Mouse (Mus musculus): ENCODE results near the gene Dolpp1. TPM values are rescaled to one million over a fixed set of nuclear protein-coding genes. Genes with fewer than 3 reads are reported as not detected.

Gene Dolpp1
- polyA plus RNA-seq, 1 experiment from 2014 or later: 29.8 TPM

DNA sequence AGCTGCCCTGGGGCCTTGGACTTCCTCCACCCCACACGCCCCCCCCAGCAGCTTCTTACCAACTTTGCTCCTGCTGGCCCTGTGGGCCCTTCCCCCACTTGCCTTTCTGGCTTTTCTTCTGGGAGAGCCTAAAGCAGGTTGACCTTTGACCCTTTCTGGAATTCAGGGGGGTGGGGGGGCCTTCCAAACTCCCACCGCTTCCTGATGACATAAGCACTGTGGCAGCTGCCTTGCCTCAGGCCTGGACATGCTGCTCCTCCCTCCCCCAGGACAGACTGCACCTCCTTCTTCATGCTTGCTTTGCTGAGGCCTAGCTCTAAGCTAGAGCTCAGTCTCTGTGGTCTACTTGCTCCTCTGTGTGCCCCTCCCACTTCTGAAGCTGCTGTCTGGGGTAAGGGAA, 53.3 kb downstream of the Dolpp1 start:
- peak overlapping the region; percentile 84 for H3K27ac ChIP-seq (replicated peaks)
- H3K4me1 ChIP-seq (replicated peaks; ENCODE audit: control insufficient read depth, insufficient read depth): peaks cover 27% of the 10 kb centered on the region
- peaks cover 14% of the 10 kb centered on the region for H3K36me3 ChIP-seq (ENCODE audit: control insufficient read depth, insufficient read depth, low read length)
- DNase-seq (ENCODE audit: low spot score): peak; percentile 41
- peak overlapping the region; percentile 59 for H3K9ac ChIP-seq (ENCODE audit: low read length)
- no peak for TF ChIP-seq CTCF (IDR thresholded peaks at IDR 0.05; ENCODE audit: low read depth)
- no peak overlapping the region for H3K4me3 ChIP-seq (ENCODE audit: low read depth, low read length)
- H3K9me3 ChIP-seq (ENCODE audit: control insufficient read depth, low read length): no peaks in the 10 kb centered on the region
- WGBS: 36% methylated on average over 2 of the region's 2 CpGs
- ATAC-seq (ENCODE audit: low FRiP score, low TSS enrichment): peak; percentile 57
- no peaks in the 10 kb centered on the region for H3K27me3 ChIP-seq (ENCODE audit: control insufficient read depth, insufficient read depth, low read length)
- no peak overlapping the region for H3K4me2 ChIP-seq (replicated peaks; ENCODE audit: low read depth)

DNA sequence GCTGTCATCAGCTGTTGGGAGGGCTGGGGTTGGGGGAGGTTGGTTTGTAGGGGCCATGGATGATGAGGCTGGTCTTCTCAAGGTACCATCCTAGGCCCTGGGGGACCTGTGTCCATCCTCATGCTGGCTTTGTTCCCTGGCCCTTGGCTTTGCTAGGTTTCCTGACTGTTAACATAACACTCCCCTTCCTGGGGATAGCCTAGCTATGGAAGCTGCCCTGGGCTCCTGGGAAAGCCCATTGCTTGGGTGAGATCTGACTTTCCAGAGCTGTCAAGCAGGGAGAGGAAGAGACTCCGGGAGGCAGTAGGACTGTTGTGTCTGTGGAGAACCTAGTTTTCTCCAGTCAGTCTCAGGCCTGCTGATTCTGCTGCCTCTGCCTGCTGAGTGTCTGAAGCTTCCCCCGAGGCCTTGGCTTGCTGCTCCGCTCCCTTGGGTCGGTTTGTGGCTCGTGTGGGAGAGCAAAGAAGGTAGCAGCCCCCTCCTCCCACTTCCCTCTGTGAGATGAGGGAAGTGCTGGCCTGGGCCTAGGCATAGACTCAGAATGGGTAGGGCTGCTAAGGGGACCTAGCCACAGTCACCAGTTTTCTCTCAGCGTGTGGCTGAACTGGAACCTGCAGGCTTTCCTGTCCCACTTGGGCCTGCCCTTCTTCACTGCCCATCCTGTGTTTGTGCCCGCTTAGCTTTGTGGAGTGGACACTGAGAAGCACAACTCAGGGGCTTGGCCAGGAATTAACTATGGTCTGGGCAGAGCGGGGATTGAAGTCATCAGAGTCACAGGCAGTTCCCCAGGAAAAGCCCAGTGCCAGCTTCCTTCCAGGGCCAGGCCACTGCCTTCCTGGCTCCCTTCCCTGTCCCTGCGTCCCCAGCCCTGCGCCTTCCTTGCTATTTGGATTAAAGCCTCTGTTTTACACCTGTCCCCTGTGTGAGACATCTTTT, 55.1 kb downstream of the Dolpp1 start:
- peak overlapping the region; percentile 30; the same call in 1 of the 2 replicates for H3K27ac ChIP-seq (replicated peaks)
- peaks cover 22% of the 10 kb centered on the region for H3K4me1 ChIP-seq (replicated peaks; ENCODE audit: control insufficient read depth, insufficient read depth)
- H3K4me3 ChIP-seq (ENCODE audit: low read depth, low read length): no peak overlapping the region
- H3K27me3 ChIP-seq (ENCODE audit: control insufficient read depth, insufficient read depth, low read length): no peaks in the 10 kb centered on the region
- peaks cover 14% of the 10 kb centered on the region for H3K36me3 ChIP-seq (ENCODE audit: control insufficient read depth, insufficient read depth, low read length)
- DNase-seq (ENCODE audit: low spot score) (no peak), ATAC-seq (ENCODE audit: low FRiP score, low TSS enrichment) (no peak)
- H3K9ac ChIP-seq (ENCODE audit: low read length): peak overlapping the region; percentile 18; the same call in 1 of the 2 replicates
- 84% methylated on average over 10 of the region's 10 CpGs for WGBS
- no peak overlapping the region for H3K4me2 ChIP-seq (replicated peaks; ENCODE audit: low read depth)
- TF ChIP-seq EP300 (optimal IDR thresholded peaks at IDR 0.05) (no peak), CTCF (IDR thresholded peaks at IDR 0.05; ENCODE audit: low read depth) (no peak)
- no peaks in the 10 kb centered on the region for H3K9me3 ChIP-seq (ENCODE audit: control insufficient read depth, low read length)

DNA sequence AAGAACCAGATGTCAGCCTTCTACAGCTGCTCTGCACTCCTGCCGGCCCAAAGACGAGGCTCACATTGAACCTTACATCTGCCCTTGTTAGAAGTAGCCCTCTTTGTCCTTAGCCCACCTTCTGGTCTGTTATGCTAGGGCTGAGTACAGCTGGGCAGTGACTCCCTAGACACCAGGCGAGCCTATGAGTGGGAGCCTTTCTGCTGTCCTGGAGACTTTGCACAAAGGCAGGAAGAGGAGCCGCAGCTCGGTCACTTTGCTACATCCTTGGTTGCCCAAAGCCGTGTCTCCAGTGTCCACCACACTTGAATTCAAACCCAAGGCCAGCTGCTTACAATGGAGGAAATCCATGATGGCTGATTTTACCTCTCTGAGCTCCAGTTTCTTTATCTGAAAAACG, 56.3 kb downstream of the Dolpp1 start:
- Histone ChIP-seq H3K4me2 (replicated peaks; ENCODE audit: low read depth) (no peak overlapping the region), H3K36me3 (ENCODE audit: control insufficient read depth, insufficient read depth, low read length) (peaks cover 12% of the 10 kb centered on the region), H3K4me3 (ENCODE audit: low read depth, low read length) (no peak overlapping the region), H3K9ac (ENCODE audit: low read length) (no peak overlapping the region), H3K9me3 (ENCODE audit: control insufficient read depth, low read length) (no peaks in the 10 kb centered on the region), H3K27me3 (ENCODE audit: control insufficient read depth, insufficient read depth, low read length) (no peaks in the 10 kb centered on the region), H3K4me1 (replicated peaks; ENCODE audit: control insufficient read depth, insufficient read depth) (peaks cover 12% of the 10 kb centered on the region), H3K27ac (replicated peaks) (0 out of 2 replicates have a peak overlapping the region, but pooled peaks have one; percentile 8)
- WGBS: 89% methylated on average over 7 of the region's 7 CpGs
- ATAC-seq (ENCODE audit: low FRiP score, low TSS enrichment) (no peak), DNase-seq (ENCODE audit: low spot score) (no peak)
- TF ChIP-seq CTCF (IDR thresholded peaks at IDR 0.05; ENCODE audit: low read depth) (no peak), EP300 (optimal IDR thresholded peaks at IDR 0.05) (no peak)

Small RNA genes within 50 kb of the gene (microRNA-seq; reads per million reads assigned to microRNA genes)
- gene Gm47292: not detected

Other genes starting within 250 kb of the Dolpp1 start
- gene Endog, start 220.8 kb upstream of the Dolpp1 start, polyA plus RNA-seq (2015; fragmentation: Nextera tagmentation; extraction: Ambion mirVana): 35.3 and 41.2 TPM in 2 replicates
- gene Spout1, start 213.8 kb upstream of the Dolpp1 start, polyA plus RNA-seq (2015; fragmentation: Nextera tagmentation; extraction: Ambion mirVana): 23.9 and 24.0 TPM in 2 replicates
- 81.2 and 89.3 TPM in 2 replicates for gene Kyat1, start 186.4 kb upstream of the Dolpp1 start, polyA plus RNA-seq (2015; fragmentation: Nextera tagmentation; extraction: Ambion mirVana)
- 30.3 and 31.7 TPM in 2 replicates for gene Lrrc8a, start 154.5 kb upstream of the Dolpp1 start, polyA plus RNA-seq (2015; fragmentation: Nextera tagmentation; extraction: Ambion mirVana)
- 0.05 and 0.11 TPM in 2 replicates for gene Gm28035, start 151.7 kb upstream of the Dolpp1 start, polyA plus RNA-seq (2015; fragmentation: Nextera tagmentation; extraction: Ambion mirVana)
- 5.8 and 7.1 TPM in 2 replicates for gene Phyhd1, start 126.1 kb upstream of the Dolpp1 start, polyA plus RNA-seq (2015; fragmentation: Nextera tagmentation; extraction: Ambion mirVana)
- gene Gm28038, start 111.2 kb upstream of the Dolpp1 start, polyA plus RNA-seq (2015; fragmentation: Nextera tagmentation; extraction: Ambion mirVana): not detected in 2 replicates
- gene Dolk, start 105.9 kb upstream of the Dolpp1 start, polyA plus RNA-seq (2015; fragmentation: Nextera tagmentation; extraction: Ambion mirVana): 21.1 and 21.9 TPM in 2 replicates
- 8.5 and 9.9 TPM in 2 replicates for gene Nup188, start 105.9 kb upstream of the Dolpp1 start, polyA plus RNA-seq (2015; fragmentation: Nextera tagmentation; extraction: Ambion mirVana)
- 84.9 and 102 TPM in 2 replicates for gene Sh3glb2, start 32.9 kb upstream of the Dolpp1 start, polyA plus RNA-seq (2015; fragmentation: Nextera tagmentation; extraction: Ambion mirVana)
- gene Miga2, start 28.0 kb upstream of the Dolpp1 start, polyA plus RNA-seq (2015; fragmentation: Nextera tagmentation; extraction: Ambion mirVana): 16.8 and 17.8 TPM in 2 replicates
- gene Crat, start 23.6 kb downstream of the Dolpp1 start, polyA plus RNA-seq (2015; fragmentation: Nextera tagmentation; extraction: Ambion mirVana): 22.0 and 25.9 TPM in 2 replicates
- 76.6 and 79.6 TPM in 2 replicates for gene Ptpa, start 23.8 kb downstream of the Dolpp1 start, polyA plus RNA-seq (2015; fragmentation: Nextera tagmentation; extraction: Ambion mirVana)
- 1.8 and 4.4 TPM in 2 replicates for gene Ier5l, start 82.0 kb downstream of the Dolpp1 start, polyA plus RNA-seq (2015; fragmentation: Nextera tagmentation; extraction: Ambion mirVana)
- gene Cstad, start 202.8 kb downstream of the Dolpp1 start, polyA plus RNA-seq (2015; fragmentation: Nextera tagmentation; extraction: Ambion mirVana): 0.57 and 0.63 TPM in 2 replicates